Mouse (Mus musculus): Measurements from ENCODE around the gene Brk1.

Gene Brk1

GRCm38 (mm10) chr6:113623941-113624751 lies 19.6 kb downstream of the Brk1 start, which contains the start of gene Vhl:
Vhl (plus strand) TSS chr6:113623959.
- ATAC-seq (ENCODE audit: low TSS enrichment): peak; percentile 71

- no peak for ATAC-seq (ENCODE audit: low TSS enrichment)
Observed at GRCm38 (mm10) chr6:113624989-113625770, 20.6 kb downstream of the Brk1 start.

DNA sequence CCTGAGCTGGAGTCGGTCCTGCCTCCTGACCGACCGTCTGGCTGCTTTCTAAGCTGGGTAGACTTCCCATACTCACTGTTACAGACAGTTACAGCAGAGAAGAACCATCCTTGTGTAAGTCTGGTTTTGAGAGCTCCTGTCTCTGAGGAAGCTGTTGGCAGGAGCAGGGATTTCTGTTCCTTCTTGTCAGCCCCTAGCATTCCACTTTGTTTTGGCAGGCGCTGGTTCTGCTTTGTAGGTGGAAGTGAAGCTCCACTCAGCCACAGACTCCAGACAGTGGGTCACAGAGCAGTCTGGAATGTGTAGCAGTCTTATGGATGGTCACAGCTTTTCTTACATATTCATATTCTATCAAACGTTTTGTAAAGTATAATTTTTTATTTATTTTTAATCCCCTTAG lies 25.8 kb downstream of the Brk1 start:
- ATAC-seq (ENCODE audit: low TSS enrichment): peak; percentile 72

DNA sequence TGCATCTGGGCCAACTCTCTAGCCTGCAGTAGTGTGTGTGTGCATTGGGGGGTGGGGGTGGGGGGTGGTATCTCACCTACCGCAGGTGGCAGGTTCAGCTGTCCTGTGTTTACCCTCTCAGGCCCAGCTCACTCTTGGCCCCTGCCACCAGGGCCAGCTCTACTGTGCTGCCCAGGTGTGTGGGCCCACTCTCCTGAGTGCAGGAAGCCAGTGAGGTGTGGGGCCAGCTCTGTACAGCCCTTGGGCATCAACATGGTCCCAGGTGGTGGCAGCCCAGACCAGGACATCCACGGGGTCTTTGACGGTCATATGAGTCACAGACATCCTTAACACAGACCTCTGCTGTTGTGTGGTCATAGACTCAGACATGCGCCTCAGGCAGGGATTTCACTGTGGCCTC lies 28.3 kb downstream of the Brk1 start:
- ATAC-seq (ENCODE audit: low TSS enrichment): no peak

DNA sequence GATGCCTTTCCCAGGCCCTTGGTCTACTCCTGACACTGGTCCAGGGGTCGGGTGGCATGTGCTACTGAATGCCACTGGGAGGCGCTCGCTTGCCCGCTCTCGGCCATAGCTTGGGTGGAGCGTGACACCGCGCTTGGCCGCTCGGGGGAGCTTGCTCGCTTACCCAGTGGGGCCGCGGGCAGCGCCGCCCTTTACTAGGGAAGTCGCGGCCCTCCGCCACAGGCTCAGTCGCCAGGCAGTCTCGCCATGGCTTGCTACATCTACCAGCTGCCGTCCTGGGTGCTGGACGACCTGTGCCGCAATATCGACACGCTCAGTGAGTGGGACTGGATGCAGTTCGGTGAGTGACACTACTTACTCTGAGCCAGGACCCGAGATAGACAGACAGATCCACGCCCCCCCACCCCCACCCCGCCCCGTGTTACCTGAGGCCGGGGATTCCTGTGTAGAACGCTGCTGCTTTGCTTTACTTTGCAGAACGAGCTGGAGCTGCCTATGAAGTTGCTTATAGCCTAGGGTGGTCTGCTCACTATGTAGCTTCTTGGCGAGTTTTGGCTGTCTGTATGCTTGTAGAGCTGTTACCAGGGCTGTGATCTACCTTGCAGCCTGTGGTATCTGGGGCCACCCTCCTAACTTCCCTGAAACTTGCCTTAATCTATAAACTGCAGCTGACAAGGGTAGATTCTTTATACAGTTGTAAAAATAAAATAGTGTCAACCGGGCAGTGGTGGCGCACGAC lies 33.9 kb downstream of the Brk1 start, which contains the start of gene Irak2:
TSS of gene Irak2 (plus strand) at position 166 of the 739 bp plus-strand sequence.
- ATAC-seq (ENCODE audit: low TSS enrichment): peak; percentile 96

DNA sequence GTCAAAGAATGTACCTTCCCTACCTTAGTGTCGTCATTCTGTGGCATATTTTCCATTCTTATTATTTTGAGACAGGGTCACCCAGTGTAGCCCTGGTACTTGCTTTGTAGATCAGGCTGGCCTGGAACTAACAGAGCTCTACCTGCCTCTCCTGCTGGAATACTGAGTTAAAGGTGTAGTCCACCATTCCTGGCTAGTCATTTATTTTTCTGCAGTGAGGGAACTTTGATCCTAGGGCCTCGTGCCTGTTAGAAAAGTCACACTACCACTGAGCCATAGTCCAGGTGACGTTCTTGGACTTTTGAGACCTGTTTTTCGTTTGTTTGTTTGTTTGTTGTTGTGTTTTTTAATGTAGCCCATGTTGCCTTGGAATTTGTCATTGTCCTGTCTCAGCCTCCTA lies 34.6 kb downstream of the Brk1 start:
- no peak for ATAC-seq (ENCODE audit: low TSS enrichment)

DNA sequence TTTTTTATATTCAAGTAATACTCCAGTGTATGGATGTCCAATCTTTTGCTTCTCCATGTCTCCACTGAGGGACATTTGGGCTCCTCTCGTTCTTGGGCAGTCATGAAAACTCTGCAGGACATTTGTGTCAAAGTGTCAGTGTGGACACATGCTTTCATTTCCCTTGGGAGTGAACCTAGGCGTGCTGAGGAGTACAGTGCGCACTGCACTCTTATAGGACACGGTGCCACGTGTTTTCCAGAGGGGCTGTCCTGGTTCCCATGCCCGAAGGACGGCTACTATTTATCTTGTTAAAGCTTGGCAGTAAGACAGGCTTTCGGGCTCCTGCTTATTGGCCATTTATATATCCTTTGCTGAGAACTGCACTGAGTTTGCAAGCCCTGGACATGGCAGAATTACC lies 38.0 kb downstream of the Brk1 start:
- ATAC-seq (ENCODE audit: low TSS enrichment): no peak

DNA sequence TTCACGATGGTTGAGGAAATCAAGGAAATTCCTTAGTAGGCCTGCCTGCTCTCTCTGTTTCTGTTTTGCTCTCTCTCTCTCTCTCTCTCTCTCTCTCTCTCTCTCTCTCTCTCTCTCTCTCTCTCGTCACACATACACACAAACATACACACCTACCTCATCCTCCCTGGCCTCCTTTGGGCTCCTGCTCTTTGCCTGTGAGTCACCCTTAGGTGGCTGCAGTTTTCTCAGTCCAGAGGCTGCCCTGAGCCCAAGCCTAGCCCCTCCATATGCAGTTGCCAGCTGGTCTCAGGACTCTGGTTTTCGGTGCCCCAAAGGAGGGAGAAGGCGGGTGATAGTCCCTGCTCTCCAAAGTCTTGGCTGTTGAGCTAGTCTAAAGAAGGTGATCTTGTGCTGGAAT lies 38.4 kb downstream of the Brk1 start:
- no peak for ATAC-seq (ENCODE audit: low TSS enrichment)

GRCm38 (mm10) chr6:113643967-113644366 lies 39.4 kb downstream of the Brk1 start:
- ATAC-seq (ENCODE audit: low TSS enrichment): no peak

DNA sequence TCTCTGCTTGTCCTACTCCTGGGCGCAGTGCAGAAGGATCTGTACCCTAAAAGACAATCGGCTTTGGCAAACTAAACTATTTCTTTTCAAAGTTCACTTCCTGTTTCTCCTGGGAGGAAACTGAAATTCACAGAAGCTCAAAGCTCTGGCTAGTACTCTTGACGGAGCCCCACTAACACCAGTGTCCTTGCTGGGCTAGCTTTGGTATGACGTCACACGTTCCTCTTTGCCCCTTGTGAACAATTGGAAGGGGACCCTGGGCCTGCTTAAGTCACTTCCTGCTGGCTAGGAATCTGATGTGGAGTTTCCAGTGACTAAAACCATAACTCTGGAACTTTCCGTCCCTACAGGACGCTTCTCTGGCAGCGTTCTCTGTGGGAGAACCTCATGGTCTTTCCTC lies 40.2 kb downstream of the Brk1 start:
- ATAC-seq (ENCODE audit: low TSS enrichment): peak; percentile 46; the same call in 1 of the 2 replicates

DNA sequence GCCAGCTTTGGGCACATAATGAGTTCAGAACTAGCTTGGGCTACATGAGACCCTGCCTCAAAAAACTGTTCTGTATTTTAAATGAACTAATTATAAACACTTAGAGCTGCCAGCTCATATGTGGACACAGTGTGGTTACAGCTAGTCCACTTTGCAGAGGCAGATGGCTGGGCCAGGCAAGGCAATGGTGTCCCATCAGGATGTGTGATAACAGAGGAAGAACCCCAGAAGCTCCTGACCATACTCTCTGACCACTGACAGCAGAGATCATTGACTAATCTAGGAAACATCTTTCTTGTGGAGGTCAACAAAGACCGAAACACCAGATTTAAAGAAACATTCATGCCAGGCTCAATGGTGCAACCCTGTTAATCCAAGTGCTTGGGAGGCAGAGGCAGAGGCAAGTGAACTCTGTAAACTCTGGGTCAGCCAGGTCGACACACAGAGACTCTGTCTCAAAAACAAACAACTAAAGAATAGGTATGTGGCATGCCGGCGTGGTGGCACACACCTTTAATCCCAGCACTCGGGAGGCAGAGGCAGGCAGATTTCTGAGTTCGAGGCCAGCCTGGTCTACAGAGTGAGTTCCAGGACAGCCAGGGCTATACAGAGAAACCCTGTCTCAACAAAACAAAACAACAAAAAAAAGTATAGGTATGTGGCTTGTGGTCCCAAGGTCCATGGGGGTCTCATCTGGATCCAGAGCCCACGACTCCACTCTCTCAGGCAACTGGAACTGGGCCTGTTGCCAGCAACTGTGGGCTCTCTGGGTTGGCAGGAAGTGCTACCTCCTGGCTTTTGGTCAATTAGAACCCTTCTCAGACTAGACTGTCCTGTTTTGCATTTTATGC lies 45.0 kb downstream of the Brk1 start:
- no peak for ATAC-seq (ENCODE audit: low TSS enrichment)

- no peak for ATAC-seq (ENCODE audit: low TSS enrichment)
Observed at GRCm38 (mm10) chr6:113650197-113650640, 45.6 kb downstream of the Brk1 start.

DNA sequence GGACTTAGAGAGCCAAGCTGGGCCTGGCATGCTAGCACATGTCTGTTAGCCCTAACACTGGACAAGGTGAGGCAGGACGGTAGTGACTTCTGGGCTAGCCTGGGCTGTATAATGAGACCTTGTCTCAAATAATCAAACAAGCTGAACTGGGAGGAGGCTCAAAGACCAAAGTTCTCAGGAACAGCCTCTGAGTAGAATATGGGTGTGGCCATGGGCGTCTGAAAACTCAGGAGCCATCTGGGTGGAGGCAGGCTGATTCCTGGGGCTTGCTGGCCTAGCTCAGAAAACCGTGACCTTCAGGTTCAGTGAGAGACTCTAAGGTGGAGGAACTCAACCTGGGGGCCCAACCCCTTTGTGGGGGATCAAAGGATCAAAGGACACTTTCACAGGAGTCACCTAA lies 47.1 kb downstream of the Brk1 start:
- no peak for ATAC-seq (ENCODE audit: low TSS enrichment)

- no peak for ATAC-seq (ENCODE audit: low TSS enrichment)
Observed at GRCm38 (mm10) chr6:113653551-113653950, 49.0 kb downstream of the Brk1 start.

DNA sequence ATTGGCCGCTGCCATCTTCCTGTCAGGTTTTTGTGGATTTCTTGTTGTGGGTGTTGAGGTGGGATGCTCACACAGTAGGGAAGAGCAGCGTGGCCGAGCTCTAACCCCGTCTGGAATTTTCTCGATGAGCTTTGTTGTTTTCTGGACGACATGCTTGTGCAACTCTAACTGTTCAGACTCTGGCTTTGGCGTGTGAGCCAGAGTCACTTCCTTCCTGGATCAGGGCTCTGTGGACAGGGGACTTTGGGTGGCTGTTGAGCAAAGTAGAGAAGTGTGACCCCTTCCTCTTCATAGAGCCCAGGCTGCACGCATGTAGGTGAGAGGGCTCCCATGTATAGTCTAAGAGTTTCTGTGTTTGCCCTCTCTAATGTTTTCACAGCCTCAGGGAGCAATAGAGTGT lies 49.5 kb downstream of the Brk1 start:
- ATAC-seq (ENCODE audit: low TSS enrichment): no peak

DNA sequence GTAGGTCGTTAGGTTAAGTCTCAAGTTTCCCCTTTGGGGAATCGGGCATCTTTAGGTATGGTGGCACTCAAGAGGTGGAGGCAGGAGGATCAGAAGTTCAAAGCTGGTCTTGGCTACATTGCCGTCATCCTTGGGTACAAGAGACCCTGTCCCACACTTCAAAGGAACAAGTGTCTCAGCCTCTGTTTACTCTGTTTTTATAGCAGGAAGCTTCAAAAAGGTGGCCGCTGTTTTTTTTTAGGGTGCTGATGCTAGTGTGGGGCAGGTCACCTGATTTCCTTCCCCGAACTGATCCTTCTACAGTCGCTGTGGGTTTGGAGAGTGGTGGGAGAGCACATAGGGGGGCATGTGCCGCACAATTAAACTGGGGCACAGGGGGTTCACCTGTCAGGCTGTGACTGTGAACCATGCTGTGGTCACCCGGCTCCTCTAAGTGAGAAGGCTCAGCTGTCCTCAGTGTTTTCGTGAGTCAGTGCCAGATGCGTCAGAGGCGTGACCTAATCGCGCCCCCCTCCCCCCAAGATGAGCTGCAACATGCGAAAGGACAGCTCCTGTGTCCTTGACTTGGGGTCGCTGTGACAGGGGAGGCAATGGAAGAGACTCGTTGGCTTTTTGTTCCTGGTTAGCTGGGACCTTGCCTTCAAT lies 50.3 kb downstream of the Brk1 start:
- no peak for ATAC-seq (ENCODE audit: low TSS enrichment)

- no peak for ATAC-seq (ENCODE audit: low TSS enrichment)
Observed at GRCm38 (mm10) chr6:113655475-113655874, 50.9 kb downstream of the Brk1 start.

DNA sequence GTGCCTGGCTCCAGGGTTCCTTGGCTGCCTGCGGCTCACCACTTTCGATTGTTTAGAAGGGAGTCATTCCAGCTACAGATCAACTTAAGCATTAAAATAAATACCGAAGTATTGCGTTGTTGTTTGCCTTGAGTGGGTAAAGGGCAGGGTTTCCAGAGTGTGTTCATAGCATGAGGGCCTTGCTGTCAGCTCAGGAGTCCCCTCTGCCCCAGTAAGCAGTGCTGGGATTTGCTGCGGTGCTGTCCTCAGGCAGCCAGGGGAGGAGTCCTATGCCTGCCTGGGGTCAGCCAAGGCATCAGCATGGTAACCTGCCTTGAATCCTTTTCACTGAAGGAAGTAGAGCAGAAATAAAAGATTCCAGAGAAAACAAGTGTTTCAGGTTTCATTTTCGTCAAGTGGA lies 52.3 kb downstream of the Brk1 start:
- ATAC-seq (ENCODE audit: low TSS enrichment): no peak

DNA sequence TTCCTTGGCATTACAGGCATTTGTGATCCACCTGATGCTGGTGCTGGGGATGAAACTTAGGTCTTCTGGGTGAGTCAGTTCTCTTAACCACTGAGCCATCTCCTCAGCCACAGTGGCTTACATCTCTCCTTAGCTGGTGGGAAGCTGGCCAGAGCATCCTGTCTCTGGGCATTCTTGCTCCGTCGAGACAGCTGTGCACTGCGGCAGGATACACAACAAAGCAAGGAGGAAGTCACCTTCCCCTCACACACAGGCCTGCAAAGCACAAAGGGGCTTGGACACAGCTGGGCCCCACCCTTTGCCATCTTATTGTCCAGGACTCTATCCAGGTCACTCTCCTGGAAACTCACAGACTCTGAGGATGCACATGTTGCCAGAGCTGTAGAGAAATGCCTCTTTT lies 53.7 kb downstream of the Brk1 start:
- ATAC-seq (ENCODE audit: low TSS enrichment): no peak

DNA sequence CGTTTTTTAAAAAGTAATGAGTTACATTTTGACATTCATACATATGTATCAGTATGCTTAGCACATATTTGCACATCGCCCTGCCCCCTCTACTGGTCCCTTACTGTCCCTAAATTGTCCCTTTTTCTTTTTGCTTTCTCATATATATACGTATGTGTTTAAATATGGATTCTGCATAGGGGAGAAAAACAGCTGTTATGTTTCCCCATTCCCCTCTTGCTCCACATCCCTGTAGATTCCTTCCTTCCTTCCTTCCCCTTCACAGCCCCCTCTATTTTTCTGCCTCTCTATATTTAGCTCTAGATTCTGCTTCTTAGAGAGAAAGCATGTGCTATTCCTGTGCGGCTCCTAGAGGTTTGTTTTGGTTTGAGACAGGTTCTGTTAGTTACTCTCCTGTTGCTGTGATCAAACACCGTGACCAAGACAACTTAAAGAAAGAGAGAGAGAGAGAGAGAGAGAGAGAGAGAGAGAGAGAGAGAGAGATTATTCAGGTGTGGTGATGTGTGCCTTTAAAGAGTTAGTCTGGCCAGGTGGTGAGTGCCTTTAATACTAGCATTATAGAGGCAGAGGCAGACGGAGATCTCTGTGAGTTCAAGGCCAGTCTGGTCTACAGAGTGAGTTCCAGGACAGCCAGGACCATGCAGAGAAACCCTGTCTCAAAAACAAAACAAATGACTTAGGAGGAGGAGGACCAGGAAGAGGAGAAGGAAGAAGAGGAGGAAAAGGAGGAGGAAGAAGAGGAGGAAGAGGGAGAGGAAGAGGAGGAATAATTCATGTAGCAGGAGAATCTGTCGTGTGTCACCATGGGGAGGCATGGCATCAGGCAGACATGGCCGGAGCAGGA lies 55.3 kb downstream of the Brk1 start:
- ATAC-seq (ENCODE audit: low TSS enrichment): peak; percentile 62
